Mouse (Mus musculus) erythroid progenitor cell, adult 5-6 weeks (primary cell): Measurements from ENCODE around the gene Nupr1l. TPM values are rescaled to one million over a fixed set of nuclear protein-coding genes. Genes with fewer than 3 reads are reported as not detected.
"Not testable (repeated sequence)": the region's sequence is repeated elsewhere in the genome, so short reads cannot be mapped to it uniquely, and the experiment has no call there.

Experiments
- ATAC-seq: replicated peaks from 2 replicates; pipeline ENCODE4 v1.8.0; 2016; ENCODE audit warnings: moderate number of reproducible peaks, mild to moderate bottlenecking, moderate TSS enrichment, inconsistent platforms; ENCODE audit not compliant: poor library complexity, low FRiP score, severe bottlenecking
- total RNA-seq, 2 experiments: library from RNA; stranded (forward) in 1 of 2; stranded (reverse) in 1 of 2; fragments of 150-400 nt in 1 of 2; fragments of 186-747, 209-891 nt in 1 of 2; gene quantifications; 2 replicates each; pipeline versions ENCODE4 v1.2.3 to v1.2.4; 2015 to 2017; ENCODE audit warnings: low replicate concordance in 2 of 2

The Nupr1l gene
- total RNA-seq (2015; ENCODE audit: low replicate concordance) (not detected in 2 replicates), total RNA-seq (2017; ENCODE audit: low replicate concordance) (0.64 TPM in 1 of 2 replicates, not detected in the other)

DNA sequence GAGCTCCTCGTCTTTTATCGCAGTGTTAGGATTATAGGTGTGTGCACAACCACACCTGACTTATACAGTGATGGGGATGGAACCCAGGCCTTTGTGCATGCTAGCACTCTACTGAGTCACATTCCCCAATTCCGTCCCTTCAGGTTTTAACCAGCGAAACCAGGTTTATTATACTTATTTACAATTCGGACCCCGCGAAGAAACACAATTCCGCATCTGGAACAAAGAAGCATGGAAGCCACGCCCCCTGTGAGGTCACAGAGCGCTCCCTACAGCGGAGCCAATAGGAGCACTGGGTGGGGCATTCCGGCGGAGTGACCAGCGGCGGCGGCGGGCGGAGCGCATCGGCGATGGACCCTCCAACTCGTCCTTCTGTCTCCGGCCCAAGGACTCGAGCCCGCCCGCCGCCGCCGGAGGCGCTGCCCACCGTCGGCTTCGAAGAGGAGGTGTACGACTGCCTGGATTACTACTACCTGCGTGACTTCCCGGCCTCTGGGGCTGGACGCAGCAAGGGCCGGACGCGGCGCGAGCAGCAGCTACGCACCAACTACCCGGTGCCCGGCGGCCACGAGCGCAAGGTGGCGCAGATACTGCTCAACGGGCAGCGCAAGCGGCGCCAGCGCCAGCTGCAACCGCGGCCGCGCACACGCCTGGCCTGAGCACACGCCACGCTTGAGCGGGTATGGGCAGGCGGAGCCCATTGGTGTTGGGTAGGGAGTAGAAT is at the start of gene Nupr1l:
Gene Nupr1l (plus strand): TSS at position 299 of the 724 bp plus-strand sequence.
- peak; percentile 98 for ATAC-seq

DNA sequence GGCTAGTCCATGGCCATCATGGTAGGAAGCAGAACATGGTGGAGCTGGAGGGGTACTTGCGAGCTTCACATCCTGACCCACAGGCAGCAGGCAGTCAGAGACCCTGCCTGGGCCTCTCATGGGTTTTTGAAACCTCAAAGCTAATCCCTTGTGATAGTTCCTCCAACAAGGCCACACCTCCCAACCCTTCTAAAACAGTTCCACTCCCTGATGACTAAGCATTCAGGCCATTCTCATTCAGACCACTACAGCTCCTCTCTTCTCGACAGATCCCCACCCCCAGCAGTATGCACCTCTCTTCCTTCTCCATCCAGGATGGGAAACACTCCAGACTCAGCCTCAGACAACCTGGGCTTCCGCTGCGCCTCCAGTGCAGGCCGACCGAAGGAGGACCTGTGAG is 46.0 kb upstream of the Nupr1l start:
- ATAC-seq: no peak

DNA sequence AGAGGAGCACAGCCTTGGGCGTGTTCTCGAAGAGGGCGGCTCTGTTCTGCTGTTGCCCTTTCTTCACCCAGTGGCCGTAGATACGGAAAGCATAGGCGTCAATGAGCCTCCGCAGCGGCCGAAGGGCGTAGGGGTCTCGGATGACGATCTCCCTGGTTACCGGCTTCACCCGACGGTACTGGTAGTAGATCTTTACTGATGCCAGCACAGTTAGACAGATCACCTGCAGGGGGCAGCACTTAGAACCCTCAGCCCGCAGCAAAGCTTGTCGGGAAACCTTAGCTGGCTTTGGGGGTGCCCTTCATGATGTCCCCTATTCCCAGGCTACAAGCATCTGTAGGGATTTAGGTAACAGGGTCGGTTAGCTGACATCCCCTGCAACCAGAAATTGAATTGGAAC is 43.9 kb upstream of the Nupr1l start:
- 0 out of 2 replicates have a peak, but pooled peaks have one; percentile 39 for ATAC-seq

DNA sequence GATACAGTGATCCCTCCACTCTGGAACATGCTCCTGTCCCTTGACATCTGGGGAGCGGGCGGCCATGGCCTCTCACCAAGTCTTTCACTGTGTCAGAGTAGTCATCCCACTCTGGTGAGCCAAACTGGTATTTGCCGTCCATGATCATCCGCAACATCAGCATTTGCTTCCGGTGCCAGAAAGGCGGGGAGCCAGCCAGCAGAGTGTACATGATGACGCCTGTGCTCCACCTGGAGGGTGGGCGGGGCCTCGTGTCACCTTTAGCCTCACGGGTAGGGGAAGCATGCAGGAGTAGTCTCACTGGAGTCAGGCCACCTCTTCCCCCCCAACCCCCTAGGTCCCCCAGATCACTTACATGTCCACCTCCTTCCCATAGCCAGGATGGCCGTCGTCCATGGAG is 42.5 kb upstream of the Nupr1l start:
- no peak for ATAC-seq

DNA sequence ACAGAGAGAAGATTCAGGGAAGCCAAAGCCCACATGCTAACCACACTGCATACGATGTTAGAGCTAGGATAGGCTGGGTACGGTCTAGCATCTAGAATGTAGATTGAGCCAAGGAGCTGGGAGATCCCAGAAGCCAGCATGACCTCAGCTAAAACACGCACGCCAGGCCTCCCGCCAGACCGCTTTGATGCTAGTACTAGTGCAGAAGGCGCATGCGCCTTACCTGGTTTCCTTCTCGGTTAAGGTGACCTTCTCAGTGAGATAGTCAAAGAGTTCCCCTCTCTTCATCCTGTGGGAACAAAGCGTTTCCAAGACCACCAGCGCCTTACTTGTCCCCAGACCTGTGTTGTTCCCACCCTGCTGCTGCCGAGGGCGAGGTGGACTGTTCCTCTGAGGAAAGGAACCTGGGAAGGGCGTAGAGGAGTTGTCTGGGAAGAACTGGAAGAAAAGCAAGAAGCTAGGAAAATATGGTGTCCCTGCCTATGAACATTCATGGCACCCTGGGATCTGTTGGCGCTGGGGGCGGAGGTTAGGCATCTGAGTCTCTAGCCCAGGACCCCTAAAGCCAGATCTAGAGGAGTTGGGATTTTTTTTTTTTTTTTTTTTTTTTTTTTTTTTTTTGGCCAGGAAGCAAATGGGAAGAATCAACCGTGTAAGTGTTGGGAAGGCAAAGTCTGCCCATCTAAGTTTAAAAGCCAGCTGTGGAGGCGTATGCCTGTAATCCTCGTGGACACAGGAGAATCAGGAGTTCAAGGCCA is 38.9 kb upstream of the Nupr1l start:
- no peak for ATAC-seq

DNA sequence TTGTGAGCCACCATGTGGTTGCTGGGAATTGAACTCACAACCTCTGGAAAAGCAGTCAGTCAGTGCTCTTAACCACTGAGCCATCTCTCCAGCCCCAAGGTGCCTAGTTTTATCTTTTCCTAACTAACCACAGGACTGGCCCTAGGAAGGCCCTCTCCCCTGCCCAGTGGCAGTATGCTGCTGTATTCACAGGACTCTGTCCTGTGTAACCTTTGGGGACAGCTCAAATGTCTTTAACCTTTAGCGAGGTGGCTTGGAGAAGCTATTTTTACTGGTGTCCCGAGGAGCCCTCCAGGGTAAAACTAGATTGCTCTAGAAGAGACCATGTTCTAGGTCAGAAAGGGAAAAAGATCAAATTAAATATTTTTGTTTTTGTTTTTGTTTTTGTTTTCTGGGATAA is 37.1 kb upstream of the Nupr1l start:
- ATAC-seq: no peak

DNA sequence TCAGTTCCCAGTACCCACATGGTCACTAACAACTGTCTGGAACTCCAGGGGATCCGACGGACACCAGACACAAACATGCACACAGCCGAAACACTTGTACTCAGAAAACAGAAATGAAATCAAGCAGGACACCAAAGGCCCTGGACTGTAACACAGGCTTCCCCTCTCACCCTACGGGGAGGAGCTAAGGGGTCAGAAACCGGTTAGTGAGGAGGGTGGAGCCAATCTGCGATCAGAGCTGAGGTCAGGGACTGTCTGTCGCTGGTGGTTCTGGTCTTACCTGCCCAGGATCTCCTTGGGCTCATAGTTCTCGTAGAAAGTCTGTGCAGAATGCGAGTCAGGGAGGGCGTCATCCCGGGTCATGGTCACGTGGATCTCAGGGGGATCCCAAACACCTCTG is 34.4 kb upstream of the Nupr1l start:
- no peak for ATAC-seq

DNA sequence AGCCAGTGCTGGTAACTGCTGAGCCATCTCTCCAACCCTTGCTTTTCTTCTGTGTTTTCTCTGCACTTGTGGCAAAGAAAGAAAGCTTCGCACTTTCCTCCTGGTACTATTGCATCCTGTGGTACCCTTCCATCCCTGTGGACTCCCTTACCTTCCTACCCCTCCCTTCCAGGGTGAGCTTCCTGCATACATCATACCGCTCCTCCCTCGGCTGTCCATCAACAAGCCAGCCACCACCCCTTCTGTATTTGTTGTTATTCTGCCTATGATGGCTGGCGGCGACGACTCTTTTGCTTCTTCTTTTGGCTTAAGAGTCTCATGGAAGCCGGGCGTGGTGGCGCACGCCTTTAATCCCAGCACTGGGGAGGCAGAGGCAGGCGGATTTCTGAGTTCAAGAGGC is 33.2 kb upstream of the Nupr1l start:
- no peak for ATAC-seq

DNA sequence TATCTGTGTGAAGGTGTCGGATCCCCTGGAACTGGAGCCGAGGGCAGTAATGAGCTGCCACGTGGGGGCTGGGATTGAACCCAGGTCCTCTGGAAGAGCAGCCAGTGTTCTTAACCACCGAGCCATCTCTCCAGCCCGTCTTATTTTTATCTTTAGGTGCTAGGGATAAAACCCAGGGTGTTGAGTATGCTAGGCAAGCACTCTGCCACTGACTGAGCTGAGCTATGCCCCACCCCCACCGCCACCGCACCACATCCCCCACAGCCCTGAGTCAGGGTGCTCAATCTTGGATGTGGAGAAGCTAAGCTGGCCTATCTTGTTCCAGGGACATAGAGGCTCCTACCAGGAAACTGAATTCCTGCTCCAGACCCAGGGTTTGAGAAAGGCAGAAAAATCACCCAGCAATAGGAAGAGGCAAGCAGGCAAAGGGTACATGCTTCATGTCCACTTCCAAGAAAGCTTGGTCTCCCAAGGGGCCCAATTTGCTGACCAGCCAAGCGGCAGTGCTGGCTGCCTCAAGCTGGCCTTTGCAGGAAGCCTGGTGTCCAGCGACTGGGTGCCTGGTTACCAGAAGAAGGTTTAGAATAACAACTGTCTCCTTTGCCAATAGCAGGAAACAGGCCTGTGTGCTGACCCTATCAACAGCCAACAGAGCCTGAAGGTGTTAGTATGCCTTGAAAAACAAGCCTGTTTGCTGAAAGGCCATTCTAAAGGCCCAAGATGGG is 30.4 kb upstream of the Nupr1l start:
- no peak for ATAC-seq

DNA sequence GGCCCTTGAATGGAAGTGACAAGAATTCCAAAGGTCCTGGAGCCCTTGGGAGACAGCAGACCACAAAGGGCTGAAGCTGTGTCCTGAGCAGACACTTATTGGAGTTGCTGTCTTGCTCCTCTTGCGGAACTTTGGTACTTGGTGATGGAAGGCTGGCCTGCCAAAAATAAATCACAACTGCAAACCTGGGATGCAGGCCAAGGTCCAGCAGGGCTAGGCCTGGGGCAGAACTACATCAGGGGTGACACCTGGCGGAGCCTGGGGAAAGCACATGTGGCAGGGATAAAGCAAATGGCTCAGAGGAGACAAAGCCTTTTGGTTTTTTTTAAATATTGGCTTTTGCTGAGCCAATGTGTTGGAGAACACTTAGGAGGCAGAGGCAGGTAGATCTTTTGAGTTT is 29.4 kb upstream of the Nupr1l start:
- 0 out of 2 replicates have a peak, but pooled peaks have one; percentile 32 for ATAC-seq

DNA sequence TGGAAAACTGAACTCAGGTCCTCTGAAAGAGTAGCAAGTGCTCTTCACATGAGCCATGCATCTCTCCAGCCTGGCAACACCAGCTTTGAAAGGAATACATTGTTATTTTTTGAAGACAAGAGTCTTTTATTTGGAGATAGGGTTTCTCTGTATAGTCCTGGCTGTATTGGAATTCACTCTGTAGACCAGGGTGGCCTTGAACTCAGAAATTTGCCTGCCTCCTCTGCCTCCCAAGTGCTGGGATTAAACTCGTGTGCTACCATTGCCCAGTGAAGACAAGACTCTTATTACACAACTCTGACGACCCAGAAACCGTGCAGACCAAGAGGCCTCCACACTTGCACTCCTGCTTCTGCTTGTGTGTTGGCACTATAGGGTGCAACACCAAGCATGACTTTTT is 28.5 kb upstream of the Nupr1l start:
- no peak for ATAC-seq

DNA sequence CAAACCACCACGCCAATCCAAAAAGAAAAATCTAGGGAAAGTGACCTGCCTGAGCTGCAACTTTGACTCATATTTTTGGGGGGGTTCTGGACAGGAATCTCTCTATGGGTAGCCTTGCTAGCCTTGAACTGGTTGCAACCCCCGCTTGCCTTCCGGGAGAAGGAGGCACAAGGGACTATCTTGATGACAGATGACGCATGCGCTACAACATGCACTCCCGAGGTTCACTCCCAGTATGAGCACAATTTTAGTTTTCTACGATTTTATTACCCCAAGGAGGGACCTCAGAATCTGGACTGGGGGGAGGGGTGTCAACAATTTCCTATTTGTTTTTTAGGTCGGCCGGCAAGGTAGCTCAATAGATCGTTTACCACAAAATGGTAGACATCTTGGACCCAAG is 22.1 kb upstream of the Nupr1l start:
- ATAC-seq: no peak

DNA sequence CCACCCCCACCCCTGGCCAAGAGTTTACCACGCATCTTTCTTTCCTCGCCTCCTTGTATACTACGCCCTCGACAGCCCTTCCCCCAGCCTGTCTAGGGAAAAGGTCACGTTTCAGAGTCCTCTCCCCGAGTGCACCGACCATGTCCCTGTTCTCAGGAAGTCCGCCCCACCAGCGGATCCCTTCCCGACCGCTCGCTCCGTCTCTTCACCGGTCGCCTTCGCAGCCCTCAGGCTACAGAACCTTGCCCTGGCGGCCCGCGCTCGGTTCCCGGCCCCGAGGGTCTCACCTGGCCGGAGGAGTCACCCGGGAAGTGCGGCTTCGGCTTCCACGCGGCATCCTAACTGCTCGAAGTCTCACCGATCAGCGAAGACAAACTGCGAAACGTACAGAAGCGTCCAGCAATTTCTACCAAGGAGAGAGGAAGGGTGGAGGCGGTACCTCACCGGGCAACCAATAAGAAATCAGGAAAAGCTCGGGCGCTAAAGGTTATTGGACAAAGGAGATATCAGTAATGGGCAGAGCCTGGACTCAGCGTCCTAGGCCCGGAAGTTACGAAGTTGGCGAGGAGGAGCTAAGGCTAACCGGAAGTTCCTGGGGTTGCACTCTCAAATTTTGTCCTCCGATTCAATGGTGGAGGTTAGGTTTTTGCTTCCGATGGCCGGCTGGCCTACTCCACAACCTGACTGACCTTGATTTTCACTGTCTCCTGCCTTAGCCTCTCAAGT is 21.3 kb upstream of the Nupr1l start, which contains the start of gene Chchd2:
Gene Chchd2 (minus strand): TSS at position 560 of the 726 bp plus-strand sequence.
- peak; percentile 99 for ATAC-seq

DNA sequence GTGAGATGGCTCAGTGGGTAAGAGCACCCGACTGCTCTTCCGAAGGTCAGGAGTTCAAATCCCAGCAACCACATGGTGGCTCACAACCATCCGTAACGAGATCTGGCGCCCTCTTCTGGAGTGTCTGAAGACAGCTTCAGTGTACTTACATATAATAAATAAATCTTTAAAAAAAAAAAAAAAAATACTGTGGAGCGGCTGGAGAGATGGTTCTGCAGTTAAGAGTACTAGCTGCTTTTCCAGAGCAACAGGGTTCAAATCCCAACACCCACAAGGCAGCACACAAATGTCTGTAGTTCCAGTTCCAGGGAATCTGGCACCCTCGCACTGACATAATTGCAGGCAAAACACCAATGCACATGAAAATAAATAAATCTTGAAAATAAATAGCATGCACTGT is 17.9 kb upstream of the Nupr1l start:
- ATAC-seq: not testable (repeated sequence)

DNA sequence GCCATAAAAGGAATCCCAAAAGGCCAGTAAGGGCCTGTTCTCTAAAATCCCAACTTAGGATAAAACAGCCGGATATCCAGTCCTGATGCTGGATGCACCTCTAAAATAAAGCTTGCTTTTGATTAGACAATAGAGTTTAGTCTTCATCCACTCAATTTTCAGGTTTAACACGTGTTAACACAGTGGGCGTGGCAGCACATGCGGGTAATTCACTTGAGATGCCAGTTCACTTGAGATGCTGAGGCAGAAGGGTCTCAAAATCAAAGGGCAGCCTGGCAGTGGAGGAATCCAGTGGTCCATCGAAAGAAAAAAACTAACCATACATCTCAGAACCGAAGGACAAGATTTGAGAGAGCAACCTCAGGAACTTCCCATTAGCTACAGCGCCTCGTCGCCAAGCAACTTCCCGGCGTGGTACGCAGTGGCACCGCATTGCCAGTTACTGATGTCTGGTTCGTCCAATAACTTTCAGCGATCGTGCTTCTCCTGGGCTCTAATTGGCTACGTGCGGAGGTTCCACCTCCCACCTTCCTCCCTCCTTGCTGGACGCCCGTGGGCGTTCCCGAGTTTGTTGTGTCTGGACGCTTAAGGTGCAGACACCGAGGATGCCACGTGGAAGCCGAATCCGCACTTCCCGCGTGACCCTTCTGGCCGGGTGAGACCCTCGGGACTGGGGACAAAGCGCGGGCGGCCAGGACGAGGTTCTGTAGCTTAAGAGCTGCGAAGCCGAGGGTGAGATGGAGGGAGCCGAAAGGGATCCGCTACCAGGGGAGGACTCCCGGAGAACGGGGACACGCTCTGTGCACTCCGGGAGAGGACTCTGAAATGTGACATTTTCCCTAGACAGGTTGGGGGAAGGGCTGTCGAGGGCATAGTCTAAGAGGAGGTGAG is 12.9 kb upstream of the Nupr1l start, which contains the start of gene Zbed5:
Gene Zbed5 (plus strand): TSS at position 526 of the 891 bp plus-strand sequence.
- ATAC-seq: peak; percentile 100

DNA sequence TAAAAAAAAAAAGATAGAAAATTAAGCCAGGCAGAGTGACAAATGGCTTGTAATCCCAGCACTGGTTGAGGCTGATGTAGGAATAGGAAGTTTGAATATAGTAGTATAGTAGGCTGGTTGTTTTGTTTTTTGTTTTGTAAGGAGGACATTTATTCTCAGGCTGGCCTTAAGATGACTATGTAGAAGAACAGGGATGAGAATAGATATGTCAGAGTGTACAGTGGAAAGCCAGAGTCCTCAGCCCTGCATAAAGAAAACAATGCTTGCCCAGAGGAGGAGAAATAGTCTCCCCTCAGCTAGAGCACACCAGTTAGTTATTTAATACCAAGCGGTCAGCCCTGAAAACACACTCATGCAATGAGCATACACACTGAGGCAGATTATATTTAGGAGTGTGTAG is 9.9 kb upstream of the Nupr1l start, which contains the start of gene Phkg1:
Gene Phkg1 (minus strand): TSS at position 101 of the 400 bp plus-strand sequence.
- no peak for ATAC-seq

DNA sequence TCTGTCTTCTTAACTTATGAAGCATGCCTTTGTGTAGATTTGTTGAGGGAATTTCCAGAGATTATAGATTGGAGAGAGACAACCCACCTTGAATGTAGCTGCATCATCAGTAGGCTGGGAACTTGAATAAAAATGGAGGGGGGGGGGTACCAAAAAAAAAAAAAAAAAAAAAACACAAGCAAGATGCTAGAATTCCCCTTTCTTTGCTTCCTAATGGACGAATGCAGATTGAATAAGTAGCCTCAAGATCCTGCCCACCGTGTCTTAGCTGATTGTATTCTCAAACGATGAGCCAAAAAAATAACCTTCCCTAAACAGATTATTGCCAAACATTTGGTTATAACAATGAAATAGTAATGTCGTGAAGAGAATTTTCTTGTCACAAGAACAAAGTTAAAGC is 565 bp upstream of the Nupr1l start:
- ATAC-seq: no peak

DNA sequence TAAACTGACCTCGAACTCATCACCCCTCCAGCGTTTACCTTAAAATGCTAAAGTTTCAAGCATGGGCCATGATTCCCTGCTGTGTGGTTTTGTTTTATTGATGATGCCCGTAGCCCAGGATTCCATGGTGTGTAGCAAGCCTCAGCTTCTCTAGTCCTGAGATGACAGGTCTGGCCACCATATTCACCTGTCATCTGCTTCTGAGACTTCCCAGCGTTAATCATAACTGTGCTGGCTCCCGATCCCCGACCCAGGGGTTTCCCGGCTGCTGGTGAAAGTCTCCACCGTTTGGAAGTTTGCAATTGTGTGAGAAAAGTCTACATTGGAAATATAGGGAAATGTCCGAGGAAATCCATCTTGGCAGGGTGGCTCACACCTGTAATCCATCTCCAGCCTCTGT is 807 bp downstream of the Nupr1l start:
- ATAC-seq: no peak

DNA sequence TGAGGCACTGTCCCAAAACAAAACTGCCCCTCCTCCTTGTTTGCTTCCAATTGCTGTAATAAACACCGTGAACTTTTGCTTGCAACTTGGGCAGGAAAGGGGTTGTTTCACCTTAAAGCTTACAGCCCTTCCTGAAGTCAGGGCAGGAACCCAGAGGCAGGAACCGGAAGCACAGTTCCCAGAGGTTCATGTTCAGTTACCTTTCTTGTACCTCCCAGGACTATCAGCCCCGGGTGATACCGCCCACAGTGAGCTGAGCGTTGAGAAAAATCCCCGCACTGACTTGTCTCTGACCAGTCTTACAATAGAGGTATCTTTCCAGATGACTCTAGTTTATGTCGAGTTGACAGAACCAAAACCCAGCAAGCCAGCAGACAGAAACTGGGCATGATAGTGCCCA is 1.3 kb downstream of the Nupr1l start:
- no peak for ATAC-seq
